Mouse (Mus musculus) heart, embryonic 15.5 days (tissue): Measurements from ENCODE around the gene Zhx3. TPM values are rescaled to one million over a fixed set of nuclear protein-coding genes. Genes with fewer than 3 reads are reported as not detected.

Experiments used
- ATAC-seq: fragments of 200-750 bp; cut with Nextera tagmentation; replicated peaks from 2 replicates; pipeline ENCODE4 v1.8.0; 2017; ENCODE audit warnings: low read depth, moderate TSS enrichment; ENCODE audit not compliant: insufficient number of reproducible peaks, insufficient read depth, low FRiP score
- H3K27ac ChIP-seq: fragments of 300-500 bp; sonication (generic); 2 replicates; pipeline ENCODE4 v1.5.1; 2015; ENCODE audit warnings: mild to moderate bottlenecking, inconsistent platforms
- H3K27me3 ChIP-seq: fragments of 300-500 bp; sonication (generic); 2 replicates; pipeline ENCODE4 v1.6.1; 2015; ENCODE audit warnings: inconsistent platforms
- H3K36me3 ChIP-seq: fragments of 300-500 bp; sonication (generic); 2 replicates; pipeline ENCODE4 v1.6.1; 2015; ENCODE audit warnings: mild to moderate bottlenecking, inconsistent platforms
- H3K4me1 ChIP-seq: fragments of 300-500 bp; sonication (generic); replicated peaks from 2 replicates; pipeline ENCODE4 v1.6.1; 2015; ENCODE audit warnings: inconsistent platforms
- H3K4me2 ChIP-seq: fragments of 300-500 bp; sonication (generic); 2 replicates; pipeline ENCODE4 v1.6.1; 2015; ENCODE audit warnings: inconsistent platforms, mild to moderate bottlenecking, moderate library complexity
- H3K4me3 ChIP-seq: fragments of 300-500 bp; sonication (generic); 2 replicates; pipeline ENCODE4 v1.5.1; 2015; ENCODE audit warnings: mild to moderate bottlenecking, inconsistent platforms
- H3K9ac ChIP-seq: fragments of 300-500 bp; sonication (generic); 2 replicates; pipeline ENCODE4 v1.6.1; 2015; ENCODE audit warnings: mild to moderate bottlenecking, inconsistent platforms
- H3K9me3 ChIP-seq: fragments of 300-500 bp; sonication (generic); replicated peaks from 2 replicates; pipeline ENCODE4 v1.6.1; 2016; ENCODE audit warnings: inconsistent platforms
- WGBS: fragments of 180-500 bp; shearing (Covaris S2); methylation state at CpG from one replicate; pipeline ENCODE4 v1.1.7; 2015; ENCODE audit warnings: mixed read lengths; 5-methylcytosine and 5-hydroxymethylcytosine counted together
- polyA plus RNA-seq: library from polyadenylated mRNA; unstranded; fragments of >200 nt; fragmentation: Nextera tagmentation; extraction: Ambion mirVana; gene quantifications from 2 replicates; pipeline ENCODE4 v1.2.1, GENCODE M21; 2015

Zhx3 gene
- polyA plus RNA-seq, 1 experiment from 2014 or later, result 5.9 TPM

DNA sequence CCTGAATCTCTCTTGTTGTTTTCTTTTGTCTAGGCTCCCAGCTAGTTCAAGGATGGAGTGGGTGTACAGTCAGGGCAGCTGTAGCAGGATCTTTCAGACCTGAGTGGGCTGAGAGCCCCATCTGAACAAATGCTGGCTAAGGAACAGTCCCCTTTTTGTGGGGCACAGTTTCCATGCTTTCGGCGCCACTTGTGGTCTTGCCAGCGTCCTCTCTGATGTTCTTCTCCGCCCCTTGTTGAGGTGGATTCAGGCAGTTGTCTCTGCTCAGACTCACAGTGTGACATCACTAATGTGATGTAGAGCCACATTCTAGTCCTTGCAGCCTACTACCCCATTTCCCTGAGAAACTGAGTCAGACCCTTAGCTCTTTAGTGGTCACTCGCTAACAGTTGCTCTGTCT is 126.2 kb downstream of the Zhx3 start:
- Histone ChIP-seq H3K4me1 (peaks cover 49% of the 10 kb centered on the region), H3K27ac (0 out of 2 replicates have a peak overlapping the region, but pooled peaks have one; percentile 74), H3K4me2 (no peak overlapping the region), H3K9ac (no peak overlapping the region), H3K27me3 (no peaks in the 10 kb centered on the region), H3K4me3 (no peak overlapping the region), H3K9me3 (no peaks in the 10 kb centered on the region), H3K36me3 (peaks cover 39% of the 10 kb centered on the region)
- no peak for ATAC-seq
- 87% methylated on average over 5 of the region's 5 CpGs for WGBS

DNA sequence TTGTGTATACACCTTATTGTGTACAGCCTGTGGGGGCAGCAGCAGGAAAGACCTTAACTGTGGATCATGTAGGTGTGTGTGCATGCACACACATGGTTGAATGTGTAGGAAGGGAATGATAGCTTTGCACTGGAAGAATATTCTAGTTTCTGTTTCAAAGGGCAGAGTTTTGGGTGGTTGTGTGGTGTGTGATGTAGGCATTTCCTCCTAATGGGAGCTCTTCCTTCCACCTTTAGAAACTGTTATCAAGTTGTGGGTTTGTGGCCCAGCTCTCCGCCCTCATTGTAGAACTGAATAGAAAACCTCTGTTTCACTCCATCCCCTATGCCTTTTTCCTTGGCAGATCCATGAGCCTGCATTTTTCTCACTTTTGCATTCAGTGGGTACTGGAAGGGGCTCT is 127.3 kb downstream of the Zhx3 start:
- ATAC-seq, result no peak
- peak overlapping the region; percentile 74 for H3K27ac ChIP-seq
- peaks cover 28% of the 10 kb centered on the region for H3K36me3 ChIP-seq
- H3K4me1 ChIP-seq, result peaks cover 60% of the 10 kb centered on the region
- H3K9ac ChIP-seq, result no peak overlapping the region
- WGBS, result 84% methylated on average over 1 of the region's 1 CpGs
- no peaks in the 10 kb centered on the region for H3K9me3 ChIP-seq
- H3K27me3 ChIP-seq, result no peaks in the 10 kb centered on the region
- no peak overlapping the region for H3K4me3 ChIP-seq
- no peak overlapping the region for H3K4me2 ChIP-seq

DNA sequence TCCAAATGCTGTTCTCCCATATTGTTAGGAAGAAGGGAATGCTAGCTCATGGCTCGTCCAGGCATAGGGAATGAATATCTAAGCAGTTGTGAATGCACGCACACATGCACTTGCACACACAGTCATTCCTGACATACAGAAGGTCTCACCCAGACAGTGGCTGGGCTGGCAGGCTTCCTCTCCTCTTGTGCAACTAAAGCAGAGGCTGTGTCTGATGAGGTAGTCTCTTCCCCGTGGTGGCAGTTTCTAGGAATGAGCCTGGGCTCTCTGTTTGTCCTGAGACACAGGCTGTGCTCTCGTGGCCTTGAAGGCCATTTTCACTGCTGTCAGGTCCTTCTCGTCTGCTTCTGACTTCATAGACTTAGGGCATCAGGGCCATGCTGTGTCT is 128.0 kb downstream of the Zhx3 start:
- Histone ChIP-seq H3K9me3 (no peaks in the 10 kb centered on the region), H3K36me3 (peaks cover 22% of the 10 kb centered on the region), H3K27me3 (no peaks in the 10 kb centered on the region), H3K4me2 (no peak overlapping the region), H3K27ac (peak overlapping the region; percentile 74; the same call in 1 of the 2 replicates), H3K9ac (no peak overlapping the region), H3K4me3 (no peak overlapping the region), H3K4me1 (peaks cover 67% of the 10 kb centered on the region)
- 70% methylated on average over 5 of the region's 5 CpGs for WGBS
- ATAC-seq, result no peak

GRCm38 (mm10) chr2:160744040-160744822 is 128.6 kb downstream of the Zhx3 start:
- Histone ChIP-seq H3K4me2 (no peak overlapping the region), H3K27me3 (no peaks in the 10 kb centered on the region), H3K9me3 (no peaks in the 10 kb centered on the region), H3K4me1 (peaks cover 73% of the 10 kb centered on the region), H3K9ac (no peak overlapping the region), H3K36me3 (peaks cover 16% of the 10 kb centered on the region), H3K27ac (peak overlapping the region; percentile 74), H3K4me3 (no peak overlapping the region)
- peak; percentile 52; the same call in 1 of the 2 replicates for ATAC-seq
- WGBS, result 76% methylated on average over 7 of the region's 7 CpGs

GRCm38 (mm10) chr2:160742161-160742609 is 130.6 kb downstream of the Zhx3 start:
- Histone ChIP-seq H3K36me3 (0 out of 2 replicates have a peak, but pooled peaks cover under 1% of the 10 kb centered on the region), H3K27ac (peak overlapping the region; percentile 74), H3K4me3 (no peak overlapping the region)

GRCm38 (mm10) chr2:160741580-160741979 is 131.2 kb downstream of the Zhx3 start:
- H3K9ac ChIP-seq, result no peak overlapping the region
- WGBS, result 58% methylated on average over 3 of the region's 3 CpGs
- H3K4me3 ChIP-seq, result no peak overlapping the region
- no peaks in the 10 kb centered on the region for H3K27me3 ChIP-seq
- no peak overlapping the region for H3K4me2 ChIP-seq
- H3K27ac ChIP-seq, result peak overlapping the region; percentile 74
- H3K4me1 ChIP-seq, result peaks cover 92% of the 10 kb centered on the region
- no peak for ATAC-seq
- H3K9me3 ChIP-seq, result no peaks in the 10 kb centered on the region
- H3K36me3 ChIP-seq, result 0 out of 2 replicates have a peak, but pooled peaks cover 3% of the 10 kb centered on the region

More at GRCm38 (mm10) chr2:160742161-160742609, 130.6 kb downstream of the Zhx3 start:
- ATAC-seq, result 0 out of 2 replicates have a peak, but pooled peaks have one; percentile 21
- Histone ChIP-seq H3K9ac (no peak overlapping the region), H3K4me1 (peaks cover 94% of the 10 kb centered on the region), H3K9me3 (no peaks in the 10 kb centered on the region), H3K27me3 (no peaks in the 10 kb centered on the region), H3K4me2 (no peak overlapping the region)
- 48% methylated on average over 1 of the region's 1 CpGs for WGBS

DNA sequence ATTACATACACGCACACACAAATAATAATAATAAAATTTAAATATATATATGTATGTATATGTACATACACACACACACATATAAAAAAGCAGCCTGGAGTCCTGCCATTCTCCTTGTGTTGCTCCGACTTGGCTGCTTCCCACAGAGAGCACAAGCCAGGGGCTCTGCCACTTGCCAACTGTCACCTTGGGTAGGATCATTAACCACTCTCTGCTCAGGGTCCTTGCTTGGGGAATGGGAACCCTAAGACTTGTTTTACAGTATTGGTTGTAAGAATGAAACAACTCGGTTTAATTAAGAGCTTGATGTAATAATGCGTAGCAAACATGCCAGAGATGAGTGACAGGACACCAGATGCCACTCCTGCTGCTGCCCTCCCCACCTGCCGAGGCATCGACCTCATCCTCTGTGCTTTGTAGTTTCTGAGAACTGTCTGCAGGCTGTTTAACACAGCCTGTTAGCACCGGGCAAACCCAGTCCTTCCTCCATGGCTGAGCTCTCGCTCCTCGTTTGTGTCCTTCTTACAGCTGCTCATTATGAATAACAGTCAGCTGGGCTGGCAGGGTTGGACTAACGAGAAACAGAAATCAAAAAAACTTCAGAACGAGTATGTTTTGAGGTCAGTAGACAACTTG is 132.2 kb downstream of the Zhx3 start:
- no peak overlapping the region for H3K4me2 ChIP-seq
- H3K9ac ChIP-seq, result no peak overlapping the region
- H3K4me1 ChIP-seq, result peaks cover 92% of the 10 kb centered on the region
- no peak overlapping the region for H3K4me3 ChIP-seq
- WGBS, result 64% methylated on average over 11 of the region's 11 CpGs
- no peaks in the 10 kb centered on the region for H3K9me3 ChIP-seq
- H3K36me3 ChIP-seq, result 0 out of 2 replicates have a peak, but pooled peaks cover 9% of the 10 kb centered on the region
- ATAC-seq, result no peak
- no peaks in the 10 kb centered on the region for H3K27me3 ChIP-seq
- peak overlapping the region; percentile 74 for H3K27ac ChIP-seq

- Histone ChIP-seq H3K36me3 (peaks cover 9% of the 10 kb centered on the region; the same call in 1 of the 2 replicates), H3K4me2 (no peak overlapping the region), H3K4me1 (peaks cover 92% of the 10 kb centered on the region), H3K4me3 (no peak overlapping the region), H3K27ac (peak overlapping the region; percentile 74), H3K9me3 (no peaks in the 10 kb centered on the region), H3K9ac (no peak overlapping the region), H3K27me3 (no peaks in the 10 kb centered on the region)
- ATAC-seq, result 0 out of 2 replicates have a peak, but pooled peaks have one; percentile 14
- WGBS, result 43% methylated on average over 2 of the region's 2 CpGs
Measured at GRCm38 (mm10) chr2:160739647-160740356, 133.0 kb downstream of the Zhx3 start.

DNA sequence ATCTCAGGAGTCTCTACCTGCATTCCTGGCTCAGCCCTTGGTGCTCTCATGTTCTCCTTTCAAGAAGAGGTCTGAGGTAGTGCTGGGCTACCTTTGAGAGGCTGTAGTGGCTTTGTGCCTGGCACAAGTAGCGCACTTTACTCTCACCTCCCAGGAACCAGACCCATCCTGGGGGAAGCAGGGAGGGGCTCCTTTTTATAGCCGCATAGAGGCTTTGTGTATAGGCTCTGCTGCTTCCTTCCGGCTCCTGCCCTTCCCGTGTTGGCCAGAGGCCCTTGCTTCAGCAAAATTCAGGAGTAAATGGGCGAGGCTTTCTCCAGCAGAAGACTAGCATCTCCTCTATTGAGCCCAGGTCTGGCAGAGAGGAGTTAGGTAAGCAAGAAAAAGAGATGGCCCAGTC is 134.4 kb downstream of the Zhx3 start:
- Histone ChIP-seq H3K4me3 (no peak overlapping the region), H3K9ac (no peak overlapping the region), H3K36me3 (peaks cover 9% of the 10 kb centered on the region; the same call in 1 of the 2 replicates), H3K4me2 (no peak overlapping the region), H3K27me3 (no peaks in the 10 kb centered on the region), H3K4me1 (peaks cover 93% of the 10 kb centered on the region), H3K27ac (peak overlapping the region; percentile 74), H3K9me3 (no peaks in the 10 kb centered on the region)
- WGBS, result 50% methylated on average over 5 of the region's 5 CpGs
- ATAC-seq, result no peak

DNA sequence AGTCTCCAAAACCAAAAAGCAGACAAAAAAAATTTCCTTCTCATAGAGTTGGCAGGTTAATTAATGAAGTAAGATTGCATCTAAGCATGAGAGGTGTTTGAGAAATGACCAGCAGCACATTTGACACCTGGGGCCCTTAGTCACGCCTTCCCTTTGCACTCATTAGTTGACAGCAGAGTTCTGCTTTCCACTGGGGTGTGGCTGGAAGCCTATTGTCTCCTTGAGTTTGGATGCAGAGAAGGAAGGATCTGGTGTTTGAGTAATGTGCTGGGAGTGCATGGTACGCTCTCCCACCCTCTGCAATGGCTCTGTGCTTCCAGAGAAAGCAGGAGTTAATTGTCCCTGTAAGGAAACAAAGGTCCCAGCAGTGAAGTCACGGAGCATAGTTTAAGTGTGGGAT is 136.3 kb downstream of the Zhx3 start:
- no peak for ATAC-seq
- no peaks in the 10 kb centered on the region for H3K9me3 ChIP-seq
- no peak overlapping the region for H3K4me2 ChIP-seq
- 0 out of 2 replicates have a peak overlapping the region, but pooled peaks have one; percentile 36 for H3K27ac ChIP-seq
- peaks cover 89% of the 10 kb centered on the region for H3K4me1 ChIP-seq
- H3K36me3 ChIP-seq, result peaks cover 9% of the 10 kb centered on the region; the same call in 1 of the 2 replicates
- H3K9ac ChIP-seq, result no peak overlapping the region
- WGBS, result 82% methylated on average over 3 of the region's 3 CpGs
- no peaks in the 10 kb centered on the region for H3K27me3 ChIP-seq
- no peak overlapping the region for H3K4me3 ChIP-seq
